Mouse (Mus musculus): ENCODE measurements around the gene Elfn1. TPM values are rescaled to one million over a fixed set of nuclear protein-coding genes. Genes with fewer than 3 reads are reported as not detected.

Gene Elfn1
- polyA plus RNA-seq, 2 experiments from 2014 or later: not detected

GRCm38 (mm10) chr5:140023941-140024500 is 116.3 kb downstream of the Elfn1 start:
- no peak for ATAC-seq

Other genes with a start within 250 kb of the Elfn1 start
- gene Micall2, start 171.6 kb upstream of the Elfn1 start, polyA plus RNA-seq (2017; shearing (Covaris generic)): not detected
- gene Ints1, start 132.3 kb upstream of the Elfn1 start, polyA plus RNA-seq (2017; shearing (Covaris generic)): 10 to 100 TPM in 1 of 2 experiments, 1 to 10 TPM in 1; 8.8 to 18.3 TPM
- gene Mafk, start 116.4 kb upstream of the Elfn1 start, polyA plus RNA-seq (2017; shearing (Covaris generic)): 10 to 100 TPM; 13.6 to 17.2 TPM
- under 1 TPM in 1 of 2 experiments, not detected in 1; 0.18 TPM for gene Tmem184a, start 88.0 kb upstream of the Elfn1 start, polyA plus RNA-seq (2017; shearing (Covaris generic))
- not detected for gene Gm26938, start 81.5 kb upstream of the Elfn1 start, polyA plus RNA-seq (2017; shearing (Covaris generic))
- gene Psmg3, start 81.1 kb upstream of the Elfn1 start, polyA plus RNA-seq (2017; shearing (Covaris generic)): 10 to 100 TPM; 45.9 to 60.3 TPM

All from CD4-positive, CD25-positive, alpha-beta regulatory T cell, adult 4 months (primary cell).